Mouse (Mus musculus): Measurements from ENCODE around the gene Krtap6-5. TPM values are rescaled to one million over a fixed set of nuclear protein-coding genes. Genes with fewer than 3 reads are reported as not detected.
"Not testable (repeated sequence)": the region's sequence is repeated elsewhere in the genome, so short reads cannot be mapped to it uniquely, and the experiment has no call there.

The Krtap6-5 gene
- not detected in 2 replicates for polyA plus RNA-seq (2012)

DNA sequence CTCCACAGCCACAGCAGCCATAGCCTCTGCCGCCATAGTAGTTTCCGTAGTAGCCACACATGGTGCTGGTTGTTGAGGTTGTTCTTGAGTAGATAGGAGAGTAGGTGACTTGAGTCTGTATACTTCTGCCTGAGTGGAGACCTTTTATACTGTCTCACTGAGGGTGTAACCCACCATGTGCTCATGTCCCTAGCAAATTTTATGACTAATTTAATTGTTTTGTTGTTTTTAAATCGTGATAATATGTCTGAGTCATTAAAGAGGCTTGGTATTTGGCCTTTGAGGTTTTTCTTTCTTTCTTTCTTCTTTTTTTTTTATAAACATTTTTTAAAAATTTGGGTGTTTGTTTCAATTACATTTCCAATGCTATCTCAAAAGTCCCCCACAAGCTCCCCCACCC is at the start of gene Krtap6-5:
TSS of gene Krtap6-5 (minus strand) at position 101 of the 400 bp plus-strand sequence.
- no peak for TF ChIP-seq GATA1 (IDR thresholded peaks at IDR 0.05; ENCODE audit: low read length)

DNA sequence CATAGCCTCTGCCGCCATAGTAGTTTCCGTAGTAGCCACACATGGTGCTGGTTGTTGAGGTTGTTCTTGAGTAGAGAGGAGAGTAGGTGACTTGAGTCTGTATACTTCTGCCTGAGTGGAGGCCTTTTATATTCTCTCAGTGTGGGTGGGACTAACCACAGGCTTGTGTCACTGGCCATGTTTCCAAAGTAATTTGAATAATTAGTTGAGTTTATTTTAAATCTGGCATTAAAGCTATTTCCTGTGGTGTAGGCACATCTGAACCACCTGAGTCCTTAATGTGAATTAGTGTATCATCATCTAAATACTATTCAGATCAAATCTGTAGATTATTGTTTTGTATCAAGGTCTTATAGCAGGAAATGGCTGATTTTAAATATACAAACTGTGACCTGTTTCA is 16.2 kb upstream of the Krtap6-5 start, which contains the start of gene 1110025L11Rik:
TSS of gene 1110025L11Rik (minus strand) at position 101 of the 400 bp plus-strand sequence.
- TF ChIP-seq GATA1 (IDR thresholded peaks at IDR 0.05; ENCODE audit: low read length), result not testable (repeated sequence)

DNA sequence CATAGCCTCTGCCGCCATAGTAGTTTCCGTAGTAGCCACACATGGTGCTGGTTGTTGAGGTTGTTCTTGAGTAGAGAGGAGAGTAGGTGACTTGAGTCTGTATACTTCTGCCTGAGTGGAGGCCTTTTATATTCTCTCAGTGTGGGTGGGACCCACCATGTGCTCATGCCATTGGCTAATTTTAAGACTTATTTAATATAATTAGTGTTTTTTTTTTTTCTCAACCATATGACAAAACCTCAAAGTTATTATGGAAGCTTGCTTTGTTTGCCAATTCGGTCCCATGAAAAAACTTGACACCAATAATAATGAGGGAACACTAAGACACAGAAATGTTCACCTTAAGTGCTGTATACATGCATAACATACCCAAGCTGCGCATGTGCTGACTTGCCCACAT is 6.3 kb downstream of the Krtap6-5 start, which contains the start of gene Gm10228:
TSS of gene Gm10228 (minus strand) at position 101 of the 400 bp plus-strand sequence.
- TF ChIP-seq GATA1 (IDR thresholded peaks at IDR 0.05; ENCODE audit: low read length), result not testable (repeated sequence)

DNA sequence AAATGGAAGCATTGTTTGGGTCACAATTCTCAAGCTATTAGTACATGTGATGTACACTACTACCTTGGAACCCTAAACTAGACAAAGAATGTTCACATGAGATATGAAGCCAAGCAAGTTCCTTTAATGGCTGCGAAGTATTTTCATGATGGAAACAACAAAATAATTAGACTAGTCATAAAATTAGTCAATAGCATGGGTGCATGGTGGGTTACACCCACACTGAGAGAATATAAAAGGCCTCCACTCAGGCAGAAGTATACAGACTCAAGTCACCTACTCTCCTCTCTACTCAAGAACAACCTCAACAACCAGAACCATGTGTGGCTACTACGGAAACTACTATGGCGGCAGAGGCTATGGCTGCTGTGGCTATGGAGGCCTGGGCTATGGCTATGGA is 16.3 kb downstream of the Krtap6-5 start, which contains the start of gene Krtap6-1:
TSS of gene Krtap6-1 (plus strand) at position 301 of the 400 bp plus-strand sequence.
- not testable (repeated sequence) for TF ChIP-seq GATA1 (IDR thresholded peaks at IDR 0.05; ENCODE audit: low read length)

DNA sequence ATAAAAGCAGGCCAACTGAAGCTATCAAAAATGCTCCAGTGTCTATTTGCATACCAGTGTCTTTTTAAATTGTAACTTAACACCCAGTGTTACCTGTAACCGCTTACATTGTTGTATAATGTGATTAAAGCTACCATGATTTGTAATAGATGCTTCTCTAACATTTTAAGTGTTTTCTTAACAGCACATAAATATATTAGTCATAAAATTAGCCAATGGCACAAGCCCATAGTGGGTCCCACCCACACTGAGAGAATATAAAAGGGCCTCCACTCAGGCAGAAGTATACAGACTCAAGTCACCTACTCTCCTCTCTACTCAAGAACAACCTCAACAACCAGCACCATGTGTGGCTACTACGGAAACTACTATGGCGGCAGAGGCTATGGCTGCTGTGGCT is 32.7 kb downstream of the Krtap6-5 start, which contains the start of gene Gm10229:
TSS of gene Gm10229 (plus strand) at position 301 of the 400 bp plus-strand sequence.
- TF ChIP-seq GATA1 (IDR thresholded peaks at IDR 0.05; ENCODE audit: low read length), result not testable (repeated sequence)

DNA sequence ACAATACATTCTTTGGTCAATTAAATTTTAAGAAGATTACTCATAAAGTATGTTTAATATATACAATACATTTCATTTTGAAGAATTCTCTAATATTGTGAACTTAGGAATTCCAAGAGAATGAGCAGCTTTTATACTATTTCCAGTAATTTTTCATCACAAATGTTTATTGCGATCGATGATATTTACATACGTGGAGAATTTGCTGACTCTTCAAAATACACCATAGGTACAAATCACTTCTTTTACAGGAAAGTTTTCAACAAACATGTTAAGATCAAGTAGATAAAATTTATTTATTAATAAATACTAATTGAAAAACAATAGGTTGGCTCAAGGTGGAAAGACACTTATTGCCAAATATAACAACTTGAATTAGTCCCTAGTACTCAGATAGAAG is 33.7 kb downstream of the Krtap6-5 start:
- TF ChIP-seq GATA1 (IDR thresholded peaks at IDR 0.05; ENCODE audit: low read length), result no peak

DNA sequence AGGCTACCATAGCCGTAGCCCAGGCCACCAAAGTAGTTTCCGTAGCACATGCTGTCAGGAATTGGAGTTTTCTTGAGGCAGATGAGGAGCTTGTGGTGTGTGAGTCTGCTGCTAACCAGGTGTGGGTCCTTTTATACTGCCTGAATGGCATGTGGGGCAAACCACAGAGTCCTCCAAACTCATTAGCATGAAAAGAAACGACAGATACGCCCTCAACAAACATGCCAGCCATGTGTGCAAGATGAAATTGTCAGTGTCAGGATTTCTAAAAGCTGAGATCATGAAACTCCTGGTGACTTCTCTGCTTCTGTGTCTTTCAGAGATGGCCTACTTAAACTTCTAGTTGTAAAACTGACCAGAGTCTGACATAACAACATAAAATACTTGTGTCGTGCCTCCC is 37.0 kb downstream of the Krtap6-5 start, which contains the start of gene Krtap22-2:
TSS of gene Krtap22-2 (minus strand) at position 101 of the 400 bp plus-strand sequence.
- TF ChIP-seq GATA1 (IDR thresholded peaks at IDR 0.05; ENCODE audit: low read length), result no peak

Other genes starting within 250 kb of the Krtap6-5 start
- gene Gm20741, start 235.7 kb downstream of the Krtap6-5 start, polyA plus RNA-seq (2012), result not detected in 2 replicates
- gene Krtap15, start 227.7 kb downstream of the Krtap6-5 start, polyA plus RNA-seq (2012), result not detected in 2 replicates
- gene Krtap14, start 221.7 kb downstream of the Krtap6-5 start, polyA plus RNA-seq (2012), result not detected in 2 replicates
- not detected in 2 replicates for gene Krtap19-1, start 178.5 kb downstream of the Krtap6-5 start, polyA plus RNA-seq (2012)
- gene Krtap19-2, start 173.6 kb downstream of the Krtap6-5 start, polyA plus RNA-seq (2012), result not detected in 2 replicates
- not detected in 2 replicates for gene Krtap19-3, start 169.8 kb downstream of the Krtap6-5 start, polyA plus RNA-seq (2012)
- not detected in 2 replicates for gene Krtap19-4, start 162.8 kb downstream of the Krtap6-5 start, polyA plus RNA-seq (2012)
- gene Krtap19-5, start 151.4 kb downstream of the Krtap6-5 start, polyA plus RNA-seq (2012), result not detected in 2 replicates
- gene Krtap19-9b, start 115.6 kb downstream of the Krtap6-5 start, polyA plus RNA-seq (2012), result not detected in 2 replicates
- gene Krtap16-3, start 85.0 kb downstream of the Krtap6-5 start, polyA plus RNA-seq (2012), result not detected in 2 replicates
- gene Krtap22-2, start 37.1 kb downstream of the Krtap6-5 start, polyA plus RNA-seq (2012), result not detected in 2 replicates
- not detected in 2 replicates for gene Gm10229, start 32.6 kb downstream of the Krtap6-5 start, polyA plus RNA-seq (2012)
- not detected in 2 replicates for gene Krtap6-1, start 16.2 kb downstream of the Krtap6-5 start, polyA plus RNA-seq (2012)
- gene Gm10228, start 6.4 kb downstream of the Krtap6-5 start, polyA plus RNA-seq (2012), result not detected in 2 replicates
- not detected in 2 replicates for gene 1110025L11Rik, start 16.1 kb upstream of the Krtap6-5 start, polyA plus RNA-seq (2012)
- not detected in 2 replicates for gene Krtap6-3, start 36.1 kb upstream of the Krtap6-5 start, polyA plus RNA-seq (2012)
- gene Gm6358, start 93.0 kb upstream of the Krtap6-5 start, polyA plus RNA-seq (2012), result not detected in 2 replicates
- gene Gm10061, start 103.2 kb upstream of the Krtap6-5 start, polyA plus RNA-seq (2012), result not detected in 2 replicates
- gene Gm9789, start 110.1 kb upstream of the Krtap6-5 start, polyA plus RNA-seq (2012), result not detected in 2 replicates
- gene Gm7735, start 121.6 kb upstream of the Krtap6-5 start, polyA plus RNA-seq (2012), result not detected in 2 replicates
- not detected in 2 replicates for gene 1110057P08Rik, start 126.9 kb upstream of the Krtap6-5 start, polyA plus RNA-seq (2012)
- not detected in 2 replicates for gene Krtap20-2, start 158.0 kb upstream of the Krtap6-5 start, polyA plus RNA-seq (2012)